Mouse (Mus musculus): ENCODE results near the gene Gpa33. TPM values are rescaled to one million over a fixed set of nuclear protein-coding genes. Genes with fewer than 3 reads are reported as not detected.

The Gpa33 gene
- polyA plus RNA-seq, 1 experiment from 2014 or later: 0.12 TPM

DNA sequence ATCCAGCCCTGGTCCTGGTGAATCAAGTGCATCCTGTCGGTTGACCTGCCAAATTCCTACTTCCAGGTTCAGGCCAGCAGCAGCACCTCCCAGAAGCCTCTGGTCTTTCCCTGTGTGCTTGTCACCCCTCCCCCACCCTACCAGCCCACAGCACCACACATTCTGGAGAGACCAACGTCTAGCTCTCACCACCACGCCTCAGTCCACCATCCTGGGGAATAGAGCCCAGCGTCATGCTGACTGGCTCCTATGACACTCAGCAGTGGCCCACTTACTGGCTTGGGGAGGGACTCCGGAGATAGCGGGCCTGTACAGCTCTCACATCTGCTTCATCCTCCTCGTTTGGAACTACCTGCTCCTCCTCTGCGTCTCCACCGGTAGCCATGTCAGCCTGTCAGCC, 3.2 kb upstream of the Gpa33 start:
- DNase-seq (ENCODE audit: low spot score) (no peak), ATAC-seq (no peak)
- WGBS: 41% methylated on average over 9 of the region's 9 CpGs
- H3K9ac ChIP-seq (replicated peaks; ENCODE audit: low read depth): no peak overlapping the region
- no peak overlapping the region for H3K27ac ChIP-seq (ENCODE audit: low read length)
- TF ChIP-seq EP300 (IDR thresholded peaks at IDR 0.05) (no peak), CTCF (IDR thresholded peaks at IDR 0.05) (no peak)
- no peak overlapping the region for H3K4me2 ChIP-seq (replicated peaks; ENCODE audit: low read depth, low read length)
- 0 out of 2 replicates have a peak, but pooled peaks cover 8% of the 10 kb centered on the region for H3K4me1 ChIP-seq (ENCODE audit: insufficient read depth, low read depth, low read length)
- no peaks in the 10 kb centered on the region for H3K9me3 ChIP-seq (ENCODE audit: low read length)
- H3K27me3 ChIP-seq (replicated peaks; ENCODE audit: insufficient read depth, low read length): no peaks in the 10 kb centered on the region
- H3K36me3 ChIP-seq (ENCODE audit: insufficient read depth, low read length): no peaks in the 10 kb centered on the region
- H3K4me3 ChIP-seq (ENCODE audit: low read depth, low read length): no peak overlapping the region

DNA sequence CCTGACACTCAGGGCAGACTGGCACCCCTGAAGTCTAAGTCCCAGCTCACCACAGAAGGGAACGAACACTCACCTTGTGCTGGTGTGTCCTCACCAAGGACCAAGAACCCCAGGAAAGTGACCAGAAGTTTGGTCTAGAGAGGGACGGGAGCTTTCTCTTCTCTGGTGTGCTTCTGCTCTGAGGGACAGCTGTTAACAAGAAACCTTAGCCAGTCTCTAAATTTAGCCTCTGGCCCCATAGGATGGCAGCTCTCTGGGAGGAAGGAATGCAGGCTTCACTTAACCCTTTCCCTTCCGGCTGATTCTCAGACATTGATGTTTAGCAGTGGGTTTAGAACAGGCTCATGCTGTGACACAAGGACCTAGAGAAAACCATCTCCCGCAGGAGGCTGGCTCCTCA, 2.3 kb upstream of the Gpa33 start, which contains the start of gene Dusp27:
Gene Dusp27 (minus strand): TSS at position 204 of the 400 bp plus-strand sequence.
- ATAC-seq (no peak), DNase-seq (ENCODE audit: low spot score) (no peak)
- H3K4me2 ChIP-seq (replicated peaks; ENCODE audit: low read depth, low read length): no peak within 1 kb of the TSS
- TF ChIP-seq CTCF (IDR thresholded peaks at IDR 0.05) (no peak), EP300 (IDR thresholded peaks at IDR 0.05) (no peak)
- H3K27ac ChIP-seq (ENCODE audit: low read length): no peak within 1 kb of the TSS
- no peaks in the 10 kb centered on the region for H3K9me3 ChIP-seq (ENCODE audit: low read length)
- no peaks in the 10 kb centered on the region for H3K27me3 ChIP-seq (replicated peaks; ENCODE audit: insufficient read depth, low read length)
- H3K36me3 ChIP-seq (ENCODE audit: insufficient read depth, low read length): no peaks in the 10 kb centered on the region
- H3K9ac ChIP-seq (replicated peaks; ENCODE audit: low read depth): no peak within 1 kb of the TSS
- 31% methylated on average over 4 of the region's 4 CpGs for WGBS
- H3K4me1 ChIP-seq (ENCODE audit: insufficient read depth, low read depth, low read length): 0 out of 2 replicates have a peak, but pooled peaks cover 8% of the 10 kb centered on the region
- H3K4me3 ChIP-seq (ENCODE audit: low read depth, low read length): no peak within 1 kb of the TSS

DNA sequence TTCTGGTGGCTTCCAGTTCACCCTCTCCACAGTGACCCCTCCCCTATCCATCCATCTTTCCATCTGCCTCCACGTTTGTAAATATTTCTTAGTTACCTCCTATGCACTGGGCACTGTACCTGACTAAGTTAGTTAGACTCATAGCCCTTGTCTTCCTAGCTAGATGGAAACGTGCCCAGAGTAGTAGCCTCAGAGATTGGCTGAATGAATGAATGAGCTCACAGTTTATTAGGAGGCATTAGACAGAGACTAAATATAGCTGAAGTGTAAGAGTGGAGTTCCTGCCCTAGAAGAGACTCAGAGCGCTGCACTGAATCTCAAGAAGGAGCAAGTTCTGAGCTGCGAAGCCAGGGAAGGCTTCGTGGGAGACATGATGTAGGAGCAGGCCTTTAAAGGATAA, 1.5 kb upstream of the Gpa33 start:
- ATAC-seq: no peak
- WGBS: 82% methylated on average over 5 of the region's 5 CpGs
- H3K4me2 ChIP-seq (replicated peaks; ENCODE audit: low read depth, low read length): no peak overlapping the region

DNA sequence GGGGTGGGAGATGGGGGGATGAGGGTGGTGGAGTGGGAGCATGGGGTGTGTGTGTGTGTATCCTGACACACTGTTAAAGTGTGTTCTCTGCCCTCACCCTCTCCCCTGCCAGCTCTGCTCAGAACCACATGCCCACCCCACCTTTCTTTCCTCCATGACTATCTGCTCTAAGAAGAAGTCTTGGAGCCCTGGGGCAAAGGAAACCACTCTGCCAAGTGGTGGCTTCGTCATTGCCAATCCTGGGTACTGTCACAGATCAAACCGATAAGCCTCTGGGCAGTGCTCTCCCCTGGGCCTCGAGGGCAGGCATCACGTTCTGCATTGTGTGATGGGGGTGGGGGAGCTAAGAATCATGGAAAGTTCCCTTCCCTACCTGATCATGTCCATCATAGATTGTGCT, 2.3 kb downstream of the Gpa33 start:
- TF ChIP-seq CTCF (IDR thresholded peaks at IDR 0.05) (no peak), EP300 (IDR thresholded peaks at IDR 0.05) (no peak)
- Histone ChIP-seq H3K27me3 (replicated peaks; ENCODE audit: insufficient read depth, low read length) (no peaks in the 10 kb centered on the region), H3K4me1 (ENCODE audit: insufficient read depth, low read depth, low read length) (0 out of 2 replicates have a peak, but pooled peaks cover under 1% of the 10 kb centered on the region), H3K9ac (replicated peaks; ENCODE audit: low read depth) (no peak overlapping the region), H3K36me3 (ENCODE audit: insufficient read depth, low read length) (no peaks in the 10 kb centered on the region), H3K9me3 (ENCODE audit: low read length) (no peaks in the 10 kb centered on the region), H3K27ac (ENCODE audit: low read length) (no peak overlapping the region), H3K4me2 (replicated peaks; ENCODE audit: low read depth, low read length) (no peak overlapping the region), H3K4me3 (ENCODE audit: low read depth, low read length) (no peak overlapping the region)
- ATAC-seq (no peak), DNase-seq (ENCODE audit: low spot score) (no peak)
- 36% methylated on average over 4 of the region's 4 CpGs for WGBS

More for the DNA sequence above, 1.5 kb upstream of the Gpa33 start:
- H3K9me3 ChIP-seq (ENCODE audit: low read length): no peaks in the 10 kb centered on the region
- no peak for DNase-seq (ENCODE audit: low spot score)
- no peak overlapping the region for H3K4me3 ChIP-seq (ENCODE audit: low read depth, low read length)
- no peak overlapping the region for H3K27ac ChIP-seq (ENCODE audit: low read length)
- TF ChIP-seq CTCF (IDR thresholded peaks at IDR 0.05): no peak
- TF ChIP-seq EP300 (IDR thresholded peaks at IDR 0.05): no peak
- H3K27me3 ChIP-seq (replicated peaks; ENCODE audit: insufficient read depth, low read length): no peaks in the 10 kb centered on the region
- H3K36me3 ChIP-seq (ENCODE audit: insufficient read depth, low read length): no peaks in the 10 kb centered on the region
- 0 out of 2 replicates have a peak, but pooled peaks cover 8% of the 10 kb centered on the region for H3K4me1 ChIP-seq (ENCODE audit: insufficient read depth, low read depth, low read length)
- H3K9ac ChIP-seq (replicated peaks; ENCODE audit: low read depth): no peak overlapping the region

DNA sequence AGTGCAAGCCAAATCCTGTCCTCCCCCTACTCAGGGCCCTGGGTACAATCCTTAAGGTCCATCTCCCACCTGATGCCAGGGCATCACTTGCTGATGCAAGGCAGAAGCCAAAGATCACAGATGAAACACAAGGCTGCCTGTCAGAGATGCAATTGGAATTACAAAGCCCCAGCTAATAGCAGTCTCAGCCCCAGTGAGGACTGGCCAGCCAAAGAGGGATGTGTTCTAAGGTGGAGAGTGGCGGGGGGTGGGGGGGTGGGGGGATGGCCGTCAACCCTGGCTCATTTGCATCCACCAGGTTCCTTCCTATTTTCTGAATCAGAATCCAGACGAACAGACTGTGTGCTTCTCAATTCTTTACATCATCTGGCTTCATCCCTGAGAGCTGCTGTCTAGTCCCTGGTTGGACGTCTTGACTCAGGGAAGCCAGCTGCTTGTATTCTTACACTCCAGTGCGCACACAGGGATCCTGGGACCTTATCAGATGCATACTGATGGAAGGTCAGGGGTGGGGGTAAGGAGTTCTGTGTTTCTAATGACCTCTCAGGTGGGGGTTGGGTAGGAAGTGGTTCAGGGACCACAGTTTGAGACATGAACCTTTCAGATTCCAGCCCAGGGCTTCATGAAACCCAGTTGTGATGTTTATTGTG, 5.2 kb downstream of the Gpa33 start:
- no peak overlapping the region for H3K27ac ChIP-seq (ENCODE audit: low read length)
- no peaks in the 10 kb centered on the region for H3K36me3 ChIP-seq (ENCODE audit: insufficient read depth, low read length)
- TF ChIP-seq CTCF (IDR thresholded peaks at IDR 0.05): no peak
- no peak for TF ChIP-seq EP300 (IDR thresholded peaks at IDR 0.05)
- WGBS: 57% methylated on average over 5 of the region's 5 CpGs
- no peak overlapping the region for H3K9ac ChIP-seq (replicated peaks; ENCODE audit: low read depth)
- no peak overlapping the region for H3K4me2 ChIP-seq (replicated peaks; ENCODE audit: low read depth, low read length)
- H3K27me3 ChIP-seq (replicated peaks; ENCODE audit: insufficient read depth, low read length): no peaks in the 10 kb centered on the region
- ATAC-seq (no peak), DNase-seq (ENCODE audit: low spot score) (no peak)
- no peaks in the 10 kb centered on the region for H3K4me1 ChIP-seq (ENCODE audit: insufficient read depth, low read depth, low read length)
- H3K9me3 ChIP-seq (ENCODE audit: low read length): no peaks in the 10 kb centered on the region
- H3K4me3 ChIP-seq (ENCODE audit: low read depth, low read length): no peak overlapping the region

DNA sequence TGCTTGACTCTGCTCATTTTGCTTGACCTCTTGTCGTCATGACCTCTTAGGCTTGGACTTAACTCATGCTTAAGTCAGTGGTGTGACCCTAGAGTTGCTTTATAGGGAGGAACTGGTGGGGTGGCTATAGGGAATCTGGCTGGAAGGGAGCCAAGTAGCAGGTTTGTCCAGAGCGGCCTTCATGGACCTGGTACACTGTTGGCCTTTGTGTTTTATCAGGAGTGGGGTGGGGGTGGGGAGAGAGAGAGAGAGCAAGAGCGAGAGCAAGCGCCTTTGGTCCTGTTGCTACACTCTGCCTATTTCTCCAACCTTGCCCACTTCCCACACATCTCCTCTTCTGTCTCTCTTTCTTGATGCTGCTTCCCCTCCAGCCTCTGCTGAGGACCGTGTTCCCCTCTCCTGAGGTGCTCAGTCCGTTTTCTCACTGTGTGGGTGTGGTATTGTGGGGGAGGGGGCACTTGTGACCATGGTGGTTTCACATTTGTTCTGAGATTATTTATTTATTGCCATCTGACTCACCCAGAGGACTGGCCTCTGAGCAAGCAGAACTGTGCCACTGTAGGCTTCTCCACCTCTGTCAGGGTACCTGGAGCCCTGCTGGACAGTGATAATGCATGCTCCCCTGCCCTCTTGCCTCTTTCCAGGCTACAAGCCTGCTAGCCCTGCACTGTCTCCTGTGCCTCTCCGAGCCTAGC, 7.4 kb downstream of the Gpa33 start:
- H3K27me3 ChIP-seq (replicated peaks; ENCODE audit: insufficient read depth, low read length): no peaks in the 10 kb centered on the region
- peak; percentile 52 for ATAC-seq
- DNase-seq (ENCODE audit: low spot score): no peak
- H3K27ac ChIP-seq (ENCODE audit: low read length): no peak overlapping the region; the same call in 1 of the 2 replicates
- WGBS: 53% methylated on average over 7 of the region's 7 CpGs
- H3K4me1 ChIP-seq (ENCODE audit: insufficient read depth, low read depth, low read length): no peaks in the 10 kb centered on the region
- TF ChIP-seq CTCF (IDR thresholded peaks at IDR 0.05): no peak
- TF ChIP-seq EP300 (IDR thresholded peaks at IDR 0.05): no peak
- no peak overlapping the region for H3K4me2 ChIP-seq (replicated peaks; ENCODE audit: low read depth, low read length)
- H3K9me3 ChIP-seq (ENCODE audit: low read length): no peaks in the 10 kb centered on the region
- no peak overlapping the region for H3K9ac ChIP-seq (replicated peaks; ENCODE audit: low read depth)
- no peak overlapping the region for H3K4me3 ChIP-seq (ENCODE audit: low read depth, low read length)
- H3K36me3 ChIP-seq (ENCODE audit: insufficient read depth, low read length): no peaks in the 10 kb centered on the region
